Mouse (Mus musculus) megakaryocyte, adult 5-6 weeks (primary cell): ENCODE results near the gene Grin2a. TPM values are rescaled to one million over a fixed set of nuclear protein-coding genes. Genes with fewer than 3 reads are reported as not detected.

ENCODE experiments used
- ATAC-seq: 2 replicates; pipeline ENCODE4 v1.8.0; 2016; ENCODE audit warnings: mild to moderate bottlenecking, inconsistent platforms; ENCODE audit not compliant: poor library complexity, severe bottlenecking
- total RNA-seq, 2 experiments: library from RNA; stranded (forward) in 1 of 2; stranded (reverse) in 1 of 2; fragments of 153-499, 151-499 nt in 1 of 2; fragments of 221-1000, 200-1000 nt in 1 of 2; gene quantifications; 2 replicates each; pipeline versions ENCODE4 v1.2.3 to v1.2.4; 2015 to 2017

Grin2a gene
- total RNA-seq, 2 experiments from 2014 or later: 0.11 TPM; not detected in 1

GRCm38 (mm10) chr16:9523314-9523713 is 472.0 kb downstream of the Grin2a start:
- ATAC-seq: no peak

Other genes starting within 250 kb of the Grin2a start
- gene Rpl39l, start 174.7 kb upstream of the Grin2a start, total RNA-seq (2015): 0.60 and 3.1 TPM in 2 replicates
- gene Rpl39l, start 174.7 kb upstream of the Grin2a start, total RNA-seq (2017): 1.6 TPM in 1 of 2 replicates, not detected in the other
- gene Atf7ip2, start 197.2 kb upstream of the Grin2a start, total RNA-seq (2015): 0.32 TPM in 1 of 2 replicates, not detected in the other
- 0.11 TPM in 1 of 2 replicates, not detected in the other for gene Atf7ip2, start 197.2 kb upstream of the Grin2a start, total RNA-seq (2017)